Mouse (Mus musculus): ENCODE results near the gene Nagk. TPM values are rescaled to one million over a fixed set of nuclear protein-coding genes. Genes with fewer than 3 reads are reported as not detected.
"Not testable (repeated sequence)": the region's sequence is repeated elsewhere in the genome, so short reads cannot be mapped to it uniquely, and the experiment has no call there.

Nagk gene
- polyA plus RNA-seq, 1 experiment from 2014 or later: 78.5 TPM

- peak; percentile 24 for DNase-seq (ENCODE audit: low spot score)
- under 1% methylated on average over 35 of the region's 35 CpGs for WGBS
- Histone ChIP-seq H3K4me3 (ENCODE audit: low read depth, low read length) (peak overlapping the region; percentile 72), H3K9me3 (replicated peaks; ENCODE audit: control insufficient read depth, low read length) (no peaks in the 10 kb centered on the region), H3K27me3 (replicated peaks; ENCODE audit: control insufficient read depth, insufficient read depth, low read length) (no peaks in the 10 kb centered on the region), H3K36me3 (ENCODE audit: control insufficient read depth, insufficient read depth, low read length) (no peaks in the 10 kb centered on the region), H3K9ac (ENCODE audit: low read length) (peak overlapping the region; percentile 66), H3K4me1 (ENCODE audit: control insufficient read depth, insufficient read depth, low read length) (peaks cover 5% of the 10 kb centered on the region; the same call in 1 of the 2 replicates), H3K27ac (ENCODE audit: low read depth, low read length) (peak overlapping the region; percentile 83), H3K4me2 (ENCODE audit: low read length) (peak overlapping the region; percentile 63)
- peak; percentile 77 for ATAC-seq
These were observed 36.3 kb downstream of the Nagk start for GRCm38 (mm10) chr6:83830941-83831605.

- Histone ChIP-seq H3K27me3 (replicated peaks; ENCODE audit: control insufficient read depth, insufficient read depth, low read length) (no peaks in the 10 kb centered on the region), H3K36me3 (ENCODE audit: control insufficient read depth, insufficient read depth, low read length) (no peaks in the 10 kb centered on the region), H3K4me2 (ENCODE audit: low read length) (peak within 1 kb of the TSS; percentile 63), H3K9me3 (replicated peaks; ENCODE audit: control insufficient read depth, low read length) (no peaks in the 10 kb centered on the region), H3K4me3 (ENCODE audit: low read depth, low read length) (peak within 1 kb of the TSS; percentile 72), H3K27ac (ENCODE audit: low read depth, low read length) (peak within 1 kb of the TSS; percentile 83), H3K9ac (ENCODE audit: low read length) (peak within 1 kb of the TSS; percentile 66), H3K4me1 (ENCODE audit: control insufficient read depth, insufficient read depth, low read length) (peaks cover 5% of the 10 kb centered on the region; the same call in 1 of the 2 replicates)
- DNase-seq (ENCODE audit: low spot score) (peak; percentile 100), ATAC-seq (peak; percentile 98)
- WGBS: 0% methylated on average over 37 of the region's 37 CpGs
These were observed 36.9 kb downstream of the Nagk start, which contains the start of gene Paip2b for GRCm38 (mm10) chr6:83831606-83832123. Gene Paip2b, minus strand, starts transcription at chr6:83831741.

- DNase-seq (ENCODE audit: low spot score); H3K27ac ChIP-seq (ENCODE audit: low read depth, low read length); H3K9me3 ChIP-seq (replicated peaks; ENCODE audit: control insufficient read depth, low read length); H3K4me3 ChIP-seq (ENCODE audit: low read depth, low read length); H3K4me1 ChIP-seq (ENCODE audit: control insufficient read depth, insufficient read depth, low read length); H3K36me3 ChIP-seq (ENCODE audit: control insufficient read depth, insufficient read depth, low read length); ATAC-seq; H3K27me3 ChIP-seq (replicated peaks; ENCODE audit: control insufficient read depth, insufficient read depth, low read length): not testable (repeated sequence)
- peak overlapping the region; percentile 40 for H3K9ac ChIP-seq (ENCODE audit: low read length)
- WGBS: 73% methylated on average over 1 of the region's 1 CpGs
- H3K4me2 ChIP-seq (ENCODE audit: low read length): peak overlapping the region; percentile 46
These were observed 37.6 kb downstream of the Nagk start for GRCm38 (mm10) chr6:83832393-83832792.

GRCm38 (mm10) chr6:83836826-83837225 is 42.0 kb downstream of the Nagk start:
- no peak overlapping the region for H3K4me3 ChIP-seq (ENCODE audit: low read depth, low read length)
- DNase-seq (ENCODE audit: low spot score) (no peak), ATAC-seq (no peak)
- H3K27ac ChIP-seq (ENCODE audit: low read depth, low read length): no peak overlapping the region
- H3K4me1 ChIP-seq (ENCODE audit: control insufficient read depth, insufficient read depth, low read length): no peaks in the 10 kb centered on the region
- H3K27me3 ChIP-seq (replicated peaks; ENCODE audit: control insufficient read depth, insufficient read depth, low read length): no peaks in the 10 kb centered on the region
- 89% methylated on average over 2 of the region's 2 CpGs for WGBS
- H3K36me3 ChIP-seq (ENCODE audit: control insufficient read depth, insufficient read depth, low read length): no peaks in the 10 kb centered on the region
- H3K9ac ChIP-seq (ENCODE audit: low read length): no peak overlapping the region
- H3K4me2 ChIP-seq (ENCODE audit: low read length): no peak overlapping the region
- H3K9me3 ChIP-seq (replicated peaks; ENCODE audit: control insufficient read depth, low read length): no peaks in the 10 kb centered on the region

GRCm38 (mm10) chr6:83838046-83838445 is 43.3 kb downstream of the Nagk start:
- Histone ChIP-seq H3K36me3 (ENCODE audit: control insufficient read depth, insufficient read depth, low read length) (no peaks in the 10 kb centered on the region), H3K9ac (ENCODE audit: low read length) (no peak overlapping the region), H3K4me2 (ENCODE audit: low read length) (no peak overlapping the region), H3K9me3 (replicated peaks; ENCODE audit: control insufficient read depth, low read length) (no peaks in the 10 kb centered on the region), H3K27me3 (replicated peaks; ENCODE audit: control insufficient read depth, insufficient read depth, low read length) (no peaks in the 10 kb centered on the region), H3K4me1 (ENCODE audit: control insufficient read depth, insufficient read depth, low read length) (no peaks in the 10 kb centered on the region), H3K27ac (ENCODE audit: low read depth, low read length) (no peak overlapping the region), H3K4me3 (ENCODE audit: low read depth, low read length) (no peak overlapping the region)
- ATAC-seq: no peak
- DNase-seq (ENCODE audit: low spot score): no peak
- 90% methylated on average over 2 of the region's 2 CpGs for WGBS

- no peaks in the 10 kb centered on the region for H3K4me1 ChIP-seq (ENCODE audit: control insufficient read depth, insufficient read depth, low read length)
- no peak overlapping the region for H3K27ac ChIP-seq (ENCODE audit: low read depth, low read length)
- H3K4me2 ChIP-seq (ENCODE audit: low read length): no peak overlapping the region
- H3K4me3 ChIP-seq (ENCODE audit: low read depth, low read length): no peak overlapping the region
- ATAC-seq: no peak
- no peaks in the 10 kb centered on the region for H3K27me3 ChIP-seq (replicated peaks; ENCODE audit: control insufficient read depth, insufficient read depth, low read length)
- no peak overlapping the region for H3K9ac ChIP-seq (ENCODE audit: low read length)
- WGBS: 86% methylated on average over 6 of the region's 6 CpGs
- no peaks in the 10 kb centered on the region for H3K9me3 ChIP-seq (replicated peaks; ENCODE audit: control insufficient read depth, low read length)
- DNase-seq (ENCODE audit: low spot score): no peak
- no peaks in the 10 kb centered on the region for H3K36me3 ChIP-seq (ENCODE audit: control insufficient read depth, insufficient read depth, low read length)
These were observed 45.3 kb downstream of the Nagk start for GRCm38 (mm10) chr6:83840086-83840485.

- H3K4me3 ChIP-seq (ENCODE audit: low read depth, low read length): no peak overlapping the region
- no peak overlapping the region for H3K4me2 ChIP-seq (ENCODE audit: low read length)
- H3K27me3 ChIP-seq (replicated peaks; ENCODE audit: control insufficient read depth, insufficient read depth, low read length): no peaks in the 10 kb centered on the region
- ATAC-seq (no peak), DNase-seq (ENCODE audit: low spot score) (no peak)
- no peak overlapping the region for H3K27ac ChIP-seq (ENCODE audit: low read depth, low read length)
- no peak overlapping the region for H3K9ac ChIP-seq (ENCODE audit: low read length)
- H3K4me1 ChIP-seq (ENCODE audit: control insufficient read depth, insufficient read depth, low read length): no peaks in the 10 kb centered on the region
- no peaks in the 10 kb centered on the region for H3K36me3 ChIP-seq (ENCODE audit: control insufficient read depth, insufficient read depth, low read length)
- no peaks in the 10 kb centered on the region for H3K9me3 ChIP-seq (replicated peaks; ENCODE audit: control insufficient read depth, low read length)
- 88% methylated on average over 10 of the region's 10 CpGs for WGBS
These were observed 50.1 kb downstream of the Nagk start for GRCm38 (mm10) chr6:83844913-83845312.

GRCm38 (mm10) chr6:83846141-83846540 is 51.4 kb downstream of the Nagk start:
- no peaks in the 10 kb centered on the region for H3K9me3 ChIP-seq (replicated peaks; ENCODE audit: control insufficient read depth, low read length)
- H3K27ac ChIP-seq (ENCODE audit: low read depth, low read length): no peak overlapping the region
- no peaks in the 10 kb centered on the region for H3K36me3 ChIP-seq (ENCODE audit: control insufficient read depth, insufficient read depth, low read length)
- H3K4me2 ChIP-seq (ENCODE audit: low read length): no peak overlapping the region
- no peaks in the 10 kb centered on the region for H3K27me3 ChIP-seq (replicated peaks; ENCODE audit: control insufficient read depth, insufficient read depth, low read length)
- ATAC-seq: no peak
- WGBS: 95% methylated on average over 2 of the region's 2 CpGs
- no peak overlapping the region for H3K9ac ChIP-seq (ENCODE audit: low read length)
- DNase-seq (ENCODE audit: low spot score): no peak
- no peaks in the 10 kb centered on the region for H3K4me1 ChIP-seq (ENCODE audit: control insufficient read depth, insufficient read depth, low read length)
- H3K4me3 ChIP-seq (ENCODE audit: low read depth, low read length): no peak overlapping the region

GRCm38 (mm10) chr6:83849446-83849845 is 54.7 kb downstream of the Nagk start:
- Histone ChIP-seq H3K4me3 (ENCODE audit: low read depth, low read length) (no peak overlapping the region), H3K36me3 (ENCODE audit: control insufficient read depth, insufficient read depth, low read length) (no peaks in the 10 kb centered on the region), H3K4me1 (ENCODE audit: control insufficient read depth, insufficient read depth, low read length) (no peaks in the 10 kb centered on the region), H3K9me3 (replicated peaks; ENCODE audit: control insufficient read depth, low read length) (no peaks in the 10 kb centered on the region), H3K27ac (ENCODE audit: low read depth, low read length) (no peak overlapping the region), H3K9ac (ENCODE audit: low read length) (no peak overlapping the region), H3K4me2 (ENCODE audit: low read length) (no peak overlapping the region), H3K27me3 (replicated peaks; ENCODE audit: control insufficient read depth, insufficient read depth, low read length) (no peaks in the 10 kb centered on the region)
- no peak for ATAC-seq
- DNase-seq (ENCODE audit: low spot score): no peak
- 88% methylated on average over 2 of the region's 2 CpGs for WGBS

Data from forebrain, embryonic 14.5 days (tissue).